25 mouse cellular contexts compared by ENCODE assay signal in genomic region chr16:44133187-44133586, GRCm38 (mm10).
"Had no signal": no experiment of that assay in that cellular context is flagged by ENCODE, and none has a peak within 500 bp of the region (broad histone marks: within the 10 kb centered on the region; RNA-seq: fewer than 3 reads in every experiment).

No protein-coding gene starts in this region.

- DNase-seq: forebrain, postnatal 0 days; gastrocnemius, postnatal 10 days; gastrocnemius, postnatal 36 days; heart, adult 11 months; heart, adult 2 months; heart, postnatal 14 days; heart, postnatal 36 days; kidney, adult 11 months; kidney, adult 2 months; kidney, adult 9 months; kidney, postnatal 14 days; kidney, postnatal 36 days; layer of hippocampus, adult 9-11 months; layer of hippocampus, postnatal 36 days; left cerebral cortex, postnatal 4 days had no signal

- H3K9ac ChIP-seq: forebrain, postnatal 0 days; heart, embryonic 13.5 days; heart, embryonic 15.5 days; hindbrain, embryonic 13.5 days; hindbrain, embryonic 15.5 days; kidney, embryonic 15.5 days; limb, embryonic 13.5 days; limb, embryonic 15.5 days had no signal

- H3K9me3 ChIP-seq: heart, embryonic 13.5 days; heart, embryonic 15.5 days; hindbrain, embryonic 13.5 days; hindbrain, embryonic 15.5 days; kidney, embryonic 15.5 days; limb, embryonic 13.5 days; limb, embryonic 15.5 days had no signal

- H3K27ac ChIP-seq: heart, adult 2 months; heart, embryonic 13.5 days; heart, embryonic 15.5 days; hindbrain, embryonic 13.5 days; hindbrain, embryonic 15.5 days; hindbrain, postnatal 0 days; kidney, embryonic 15.5 days; kidney, postnatal 0 days; limb, embryonic 13.5 days; limb, embryonic 15.5 days had no signal

- H3K36me3 ChIP-seq: heart, embryonic 13.5 days; heart, embryonic 15.5 days; hindbrain, embryonic 13.5 days; hindbrain, embryonic 15.5 days; kidney, embryonic 15.5 days; limb, embryonic 13.5 days; limb, embryonic 15.5 days had no signal

- H3K4me3 ChIP-seq: heart, adult 2 months; heart, embryonic 13.5 days; heart, embryonic 15.5 days; hindbrain, embryonic 13.5 days; hindbrain, embryonic 15.5 days; kidney, embryonic 15.5 days; limb, embryonic 13.5 days; limb, embryonic 15.5 days had no signal

- H3K4me2 ChIP-seq: heart, embryonic 11.5 days; heart, embryonic 13.5 days; heart, embryonic 15.5 days; hindbrain, embryonic 13.5 days; hindbrain, embryonic 15.5 days; kidney, embryonic 15.5 days; limb, embryonic 13.5 days; limb, embryonic 15.5 days had no signal

- H3K27me3 ChIP-seq: heart, embryonic 13.5 days; heart, embryonic 15.5 days; hindbrain, embryonic 13.5 days; hindbrain, embryonic 15.5 days; kidney, embryonic 15.5 days; limb, embryonic 13.5 days; limb, embryonic 15.5 days had no signal

- ATAC-seq: forebrain, postnatal 0 days; hindbrain, postnatal 0 days had no signal
